Mouse (Mus musculus) cerebellum, adult 2 months (tissue): ENCODE results near the gene Gm17387.

ENCODE experiments used
- CTCF ChIP-seq: fragments of 200-500 bp; IDR thresholded peaks from 2 replicates; pipeline ENCODE4 v1.5.1; 2011; ENCODE audit warnings: low read depth, mild to moderate bottlenecking, control low read depth, low read length, moderate library complexity, borderline replicate concordance; ENCODE audit not compliant: insufficient read depth
- POLR2A ChIP-seq: fragments of 200-500 bp; IDR thresholded peaks from 2 replicates; pipeline ENCODE4 v1.6.1; 2011; ENCODE audit warnings: low read length, control low read depth, borderline replicate concordance; ENCODE audit not compliant: insufficient read depth

DNA sequence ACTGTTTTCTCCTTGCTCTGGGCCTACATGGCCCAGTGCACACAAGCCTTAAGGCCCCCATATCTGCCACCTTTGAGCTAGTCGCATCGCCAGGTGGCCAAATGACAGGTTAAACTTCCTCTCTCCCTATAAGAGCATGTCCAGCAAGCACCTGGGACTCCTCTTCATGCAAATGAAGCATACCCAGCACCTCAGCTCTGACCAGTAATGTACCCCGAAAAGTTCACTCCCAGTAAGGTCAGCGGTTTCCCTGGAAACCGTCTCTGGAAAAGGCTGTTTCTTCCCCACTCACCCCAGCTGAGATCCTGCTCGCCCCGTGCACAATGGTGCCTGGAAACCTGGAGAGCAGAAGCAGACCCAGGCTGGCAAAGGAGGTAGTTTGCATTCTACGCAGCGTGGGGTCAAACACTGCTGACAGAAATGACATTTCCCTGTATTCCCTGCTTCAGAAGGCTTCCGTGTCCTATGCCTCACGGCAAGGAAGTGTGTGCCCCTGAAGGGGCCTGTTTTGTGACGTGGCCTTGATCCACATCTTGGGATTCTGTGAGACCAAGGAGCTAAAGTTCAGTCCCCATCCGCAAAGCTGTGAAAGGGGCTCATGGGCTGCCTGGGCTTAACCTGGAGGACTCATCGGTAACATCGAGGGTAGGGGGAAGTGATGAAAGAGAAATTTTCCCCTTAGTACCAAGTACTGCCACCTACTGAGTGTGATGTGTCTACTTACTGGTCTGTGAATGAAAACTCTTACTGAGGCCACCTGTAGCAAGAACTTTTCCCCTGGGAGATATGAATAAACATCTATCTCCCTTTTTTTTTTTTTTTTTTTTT, 27.8 kb upstream of the Gm17387 start:
- no peak for TF ChIP-seq CTCF
- no peak for TF ChIP-seq POLR2A
